Mouse (Mus musculus): ENCODE measurements at regions not wholly inside any gene's neighbourhood (a gene's known extent, or its start where the extent isn't known, plus 50 kb on each side); places are given as distances from the start of the nearest gene placed in this dataset.

DNA sequence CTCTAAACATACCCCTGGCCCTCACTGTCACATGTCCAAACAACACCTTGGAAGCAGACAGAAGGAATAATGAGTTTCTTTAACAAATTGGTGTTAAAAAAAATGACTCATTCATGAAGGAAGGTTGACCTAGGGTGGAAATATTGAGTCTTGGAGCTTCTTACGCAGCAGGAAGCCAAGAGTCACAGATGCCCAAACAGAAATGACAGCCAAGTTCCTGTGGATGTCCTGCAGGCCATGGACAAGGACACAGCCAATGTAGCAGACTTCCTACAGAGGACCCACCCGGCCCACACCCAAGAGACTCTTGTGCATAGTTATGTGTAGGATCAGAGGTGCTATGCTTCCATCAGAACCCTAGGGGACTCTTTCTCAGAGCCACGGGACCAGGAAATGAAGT is 136.1 kb upstream of the Gm3448 start:
- TF ChIP-seq GATA1 (IDR thresholded peaks at IDR 0.05; ENCODE audit: borderline replicate concordance, low read length) = no peak
- no peak for TF ChIP-seq FLI1 (IDR thresholded peaks at IDR 0.05; ENCODE audit: low read length)

Measured in megakaryocyte, embryonic 14.5 days (primary cell).